Mouse (Mus musculus) C2C12 (cell line): ENCODE results near the gene Eif2a.

Experiments used
- CEBPB ChIP-seq: IDR thresholded peaks from one replicate; pipeline ENCODE4 v1.6.1; 2011; ENCODE audit warnings: low read depth, mild to moderate bottlenecking, control low read depth, moderate library complexity
- CTCF ChIP-seq: IDR thresholded peaks from one replicate; pipeline ENCODE4 v1.5.1; 2011; ENCODE audit not compliant: control insufficient read depth, insufficient read depth, insufficient read length
- MYOD1 ChIP-seq: IDR thresholded peaks from one replicate; pipeline ENCODE4 v1.6.1; 2011; ENCODE audit warnings: low read depth; ENCODE audit not compliant: control insufficient read depth, insufficient read length
- USF1 ChIP-seq: IDR thresholded peaks from one replicate; pipeline ENCODE4 v1.6.1; 2011; ENCODE audit warnings: low read depth, mild to moderate bottlenecking, control low read depth, moderate library complexity

DNA sequence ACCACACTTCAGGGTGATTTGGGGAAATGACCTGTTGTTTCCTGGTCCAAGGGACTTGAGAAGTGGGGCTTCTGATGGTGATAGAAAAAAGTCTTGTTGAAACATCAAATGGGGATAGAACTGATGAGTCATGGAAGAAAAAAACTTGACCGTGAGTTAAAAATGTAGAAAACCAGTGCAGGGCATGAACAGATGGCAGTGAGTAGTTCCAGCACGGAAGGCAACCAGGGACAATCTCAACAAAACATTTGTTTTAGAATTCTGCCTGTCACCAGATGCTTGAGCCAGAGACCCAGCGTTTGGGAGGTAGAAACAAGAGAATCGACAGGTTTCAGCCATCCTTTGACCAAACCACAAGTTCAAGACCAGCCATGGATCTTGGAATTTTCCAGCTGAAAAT is 32.0 kb upstream of the Eif2a start:
- TF ChIP-seq CTCF (no peak), USF1 (no peak), CEBPB (no peak), MYOD1 (no peak)
